Mouse (Mus musculus) neural tube, embryonic 15.5 days (tissue): ENCODE measurements around the gene Grip1. TPM values are rescaled to one million over a fixed set of nuclear protein-coding genes. Genes with fewer than 3 reads are reported as not detected.

Source experiments
- ATAC-seq: fragments of 200-750 bp; cut with Nextera tagmentation; 2 replicates; pipeline ENCODE4 v1.8.0; 2017; ENCODE audit warnings: mild to moderate bottlenecking, moderate TSS enrichment, moderate library complexity; ENCODE audit not compliant: low FRiP score
- H3K27ac ChIP-seq: fragments of 300-500 bp; sonication (generic); replicated peaks from 2 replicates; pipeline ENCODE4 v1.5.1; 2015; ENCODE audit warnings: mild to moderate bottlenecking, inconsistent platforms
- H3K27me3 ChIP-seq: fragments of 300-500 bp; sonication (generic); replicated peaks from 2 replicates; pipeline ENCODE4 v1.6.1; 2015; ENCODE audit warnings: inconsistent platforms
- H3K36me3 ChIP-seq: fragments of 300-500 bp; sonication (generic); 2 replicates; pipeline ENCODE4 v1.6.1; 2015; ENCODE audit warnings: inconsistent platforms
- H3K4me1 ChIP-seq: fragments of 300-500 bp; sonication (generic); 2 replicates; pipeline ENCODE4 v1.6.1; 2015; ENCODE audit warnings: inconsistent platforms
- H3K4me2 ChIP-seq: fragments of 300-500 bp; sonication (generic); 2 replicates; pipeline ENCODE4 v1.6.1; 2015; ENCODE audit warnings: inconsistent platforms, mild to moderate bottlenecking, moderate library complexity
- H3K4me3 ChIP-seq: fragments of 300-500 bp; sonication (generic); replicated peaks from 2 replicates; pipeline ENCODE4 v1.5.1; 2015; ENCODE audit warnings: mild to moderate bottlenecking, inconsistent platforms
- H3K9ac ChIP-seq: fragments of 300-500 bp; sonication (generic); replicated peaks from 2 replicates; pipeline ENCODE4 v1.6.1; 2015; ENCODE audit warnings: mild to moderate bottlenecking, inconsistent platforms
- H3K9me3 ChIP-seq: fragments of 300-500 bp; sonication (generic); replicated peaks from 2 replicates; pipeline ENCODE4 v1.6.1; 2016; ENCODE audit warnings: inconsistent platforms
- WGBS: fragments of 180-500 bp; shearing (Covaris S2); methylation state at CpG from one replicate; pipeline ENCODE4 v1.1.7; 2015; ENCODE audit warnings: mixed read lengths; 5-methylcytosine and 5-hydroxymethylcytosine counted together
- polyA plus RNA-seq: library from polyadenylated mRNA; unstranded; fragments of >200 nt; fragmentation: Nextera tagmentation; extraction: Ambion mirVana; gene quantifications from 2 replicates; pipeline ENCODE4 v1.2.1, GENCODE M21; 2015

The Grip1 gene
- polyA plus RNA-seq, 1 experiment from 2014 or later, result 21.7 TPM

GRCm38 (mm10) chr10:119684377-119684826 lies 230.8 kb downstream of the Grip1 start:
- WGBS, result 13% methylated on average over 3 of the region's 3 CpGs
- Histone ChIP-seq H3K36me3 (no peaks in the 10 kb centered on the region), H3K9me3 (no peaks in the 10 kb centered on the region), H3K27ac (peak overlapping the region; percentile 29; the same call in 1 of the 2 replicates), H3K4me3 (no peak overlapping the region), H3K4me1 (peaks cover 25% of the 10 kb centered on the region), H3K4me2 (no peak overlapping the region), H3K27me3 (no peaks in the 10 kb centered on the region), H3K9ac (no peak overlapping the region)
- ATAC-seq, result no peak; the same call in 1 of the 2 replicates

- peaks cover 44% of the 10 kb centered on the region for H3K4me1 ChIP-seq
- H3K4me3 ChIP-seq, result peak overlapping the region; percentile 47
- no peaks in the 10 kb centered on the region for H3K9me3 ChIP-seq
- peak overlapping the region; percentile 41 for H3K9ac ChIP-seq
- peak overlapping the region; percentile 89 for H3K4me2 ChIP-seq
- peak; percentile 80 for ATAC-seq
- WGBS, result 2% methylated on average over 16 of the region's 16 CpGs
- peak overlapping the region; percentile 81 for H3K27ac ChIP-seq
- no peaks in the 10 kb centered on the region for H3K36me3 ChIP-seq
- H3K27me3 ChIP-seq, result no peaks in the 10 kb centered on the region
Measured at GRCm38 (mm10) chr10:119691358-119692083, 237.9 kb downstream of the Grip1 start.

GRCm38 (mm10) chr10:119692284-119692890 lies 238.8 kb downstream of the Grip1 start:
- Histone ChIP-seq H3K36me3 (no peaks in the 10 kb centered on the region), H3K27ac (peak overlapping the region; percentile 28; the same call in 1 of the 2 replicates), H3K27me3 (no peaks in the 10 kb centered on the region), H3K9me3 (no peaks in the 10 kb centered on the region), H3K9ac (peak overlapping the region; percentile 41), H3K4me3 (peak overlapping the region; percentile 47), H3K4me2 (peak overlapping the region; percentile 89), H3K4me1 (peaks cover 41% of the 10 kb centered on the region)
- peak; percentile 30; the same call in 1 of the 2 replicates for ATAC-seq
- WGBS, result 1% methylated on average over 26 of the region's 26 CpGs

- no peak for ATAC-seq
- H3K4me1 ChIP-seq, result peaks cover 34% of the 10 kb centered on the region
- peak overlapping the region; percentile 89 for H3K4me2 ChIP-seq
- H3K9ac ChIP-seq, result no peak overlapping the region
- H3K9me3 ChIP-seq, result no peaks in the 10 kb centered on the region
- no peaks in the 10 kb centered on the region for H3K36me3 ChIP-seq
- no peak overlapping the region for H3K27ac ChIP-seq
- WGBS, result 21% methylated on average over 5 of the region's 5 CpGs
- peak overlapping the region; percentile 47 for H3K4me3 ChIP-seq
- no peaks in the 10 kb centered on the region for H3K27me3 ChIP-seq
Measured at GRCm38 (mm10) chr10:119693400-119693799, 239.8 kb downstream of the Grip1 start.

- Histone ChIP-seq H3K4me3 (no peak overlapping the region), H3K4me1 (peaks cover 10% of the 10 kb centered on the region), H3K36me3 (no peaks in the 10 kb centered on the region), H3K9ac (no peak overlapping the region), H3K27ac (no peak overlapping the region), H3K27me3 (no peaks in the 10 kb centered on the region), H3K4me2 (no peak overlapping the region), H3K9me3 (no peaks in the 10 kb centered on the region)
- ATAC-seq, result no peak
- 50% methylated on average over 9 of the region's 9 CpGs for WGBS
Measured at GRCm38 (mm10) chr10:119697257-119697798, 243.7 kb downstream of the Grip1 start.

GRCm38 (mm10) chr10:119705348-119705747 lies 251.7 kb downstream of the Grip1 start:
- Histone ChIP-seq H3K4me1 (no peaks in the 10 kb centered on the region), H3K4me3 (no peak overlapping the region), H3K27me3 (no peaks in the 10 kb centered on the region), H3K9me3 (no peaks in the 10 kb centered on the region), H3K36me3 (no peaks in the 10 kb centered on the region), H3K4me2 (no peak overlapping the region), H3K27ac (no peak overlapping the region), H3K9ac (no peak overlapping the region)
- WGBS, result 73% methylated on average over 4 of the region's 4 CpGs
- no peak for ATAC-seq

- Histone ChIP-seq H3K4me1 (no peaks in the 10 kb centered on the region), H3K36me3 (no peaks in the 10 kb centered on the region), H3K9me3 (no peaks in the 10 kb centered on the region), H3K4me2 (no peak overlapping the region), H3K9ac (no peak overlapping the region), H3K4me3 (no peak overlapping the region), H3K27me3 (no peaks in the 10 kb centered on the region), H3K27ac (no peak overlapping the region)
- no peak for ATAC-seq
- 85% methylated on average over 4 of the region's 4 CpGs for WGBS
Measured at GRCm38 (mm10) chr10:119706281-119706680, 252.7 kb downstream of the Grip1 start.

GRCm38 (mm10) chr10:119706983-119707382 lies 253.4 kb downstream of the Grip1 start:
- Histone ChIP-seq H3K9me3 (no peaks in the 10 kb centered on the region), H3K27me3 (no peaks in the 10 kb centered on the region), H3K9ac (no peak overlapping the region), H3K27ac (no peak overlapping the region), H3K4me3 (no peak overlapping the region), H3K4me1 (no peaks in the 10 kb centered on the region), H3K4me2 (no peak overlapping the region), H3K36me3 (no peaks in the 10 kb centered on the region)
- 88% methylated on average over 10 of the region's 10 CpGs for WGBS
- no peak for ATAC-seq

GRCm38 (mm10) chr10:119721887-119722286 lies 268.3 kb downstream of the Grip1 start:
- H3K4me2 ChIP-seq, result no peak overlapping the region
- no peak overlapping the region for H3K9ac ChIP-seq
- H3K4me1 ChIP-seq, result peaks cover 35% of the 10 kb centered on the region
- no peaks in the 10 kb centered on the region for H3K36me3 ChIP-seq
- no peaks in the 10 kb centered on the region for H3K27me3 ChIP-seq
- no peaks in the 10 kb centered on the region for H3K9me3 ChIP-seq
- no peak for ATAC-seq
- H3K27ac ChIP-seq, result no peak overlapping the region
- H3K4me3 ChIP-seq, result no peak overlapping the region
- WGBS, result 57% methylated on average over 3 of the region's 3 CpGs

GRCm38 (mm10) chr10:119722471-119722870 lies 268.8 kb downstream of the Grip1 start:
- no peak overlapping the region for H3K27ac ChIP-seq
- H3K9me3 ChIP-seq, result no peaks in the 10 kb centered on the region
- 51% methylated on average over 2 of the region's 2 CpGs for WGBS
- H3K4me2 ChIP-seq, result no peak overlapping the region
- H3K4me1 ChIP-seq, result peaks cover 35% of the 10 kb centered on the region
- H3K27me3 ChIP-seq, result no peaks in the 10 kb centered on the region
- no peak overlapping the region for H3K4me3 ChIP-seq
- no peak overlapping the region for H3K9ac ChIP-seq
- H3K36me3 ChIP-seq, result no peaks in the 10 kb centered on the region
- ATAC-seq, result no peak

GRCm38 (mm10) chr10:119723671-119724070 lies 270.0 kb downstream of the Grip1 start:
- Histone ChIP-seq H3K9me3 (no peaks in the 10 kb centered on the region), H3K27ac (no peak overlapping the region), H3K27me3 (no peaks in the 10 kb centered on the region), H3K4me2 (no peak overlapping the region), H3K4me3 (no peak overlapping the region), H3K9ac (no peak overlapping the region), H3K4me1 (peaks cover 35% of the 10 kb centered on the region), H3K36me3 (no peaks in the 10 kb centered on the region)
- 37% methylated on average over 9 of the region's 9 CpGs for WGBS
- ATAC-seq, result peak; percentile 42

GRCm38 (mm10) chr10:119725363-119725762 lies 271.7 kb downstream of the Grip1 start:
- H3K4me3 ChIP-seq, result no peak overlapping the region
- no peak overlapping the region for H3K4me2 ChIP-seq
- H3K36me3 ChIP-seq, result no peaks in the 10 kb centered on the region
- 41% methylated on average over 5 of the region's 5 CpGs for WGBS
- no peaks in the 10 kb centered on the region for H3K9me3 ChIP-seq
- H3K27ac ChIP-seq, result no peak overlapping the region
- H3K9ac ChIP-seq, result no peak overlapping the region
- H3K27me3 ChIP-seq, result no peaks in the 10 kb centered on the region
- peaks cover 38% of the 10 kb centered on the region for H3K4me1 ChIP-seq
- ATAC-seq, result no peak
